Mouse (Mus musculus) liver, postnatal 0 days (tissue): ENCODE results near the gene Amot.

Source experiments
- CTCF ChIP-seq: sonication (generic); IDR thresholded peaks from 2 replicates; pipeline ENCODE4 v1.5.1; 2016; ENCODE audit warnings: antibody characterized with exemption, low read depth
- EP300 ChIP-seq: IDR thresholded peaks from 2 replicates; pipeline ENCODE4 v1.6.1; 2016; ENCODE audit warnings: antibody characterized with exemption, low read depth, mild to moderate bottlenecking

DNA sequence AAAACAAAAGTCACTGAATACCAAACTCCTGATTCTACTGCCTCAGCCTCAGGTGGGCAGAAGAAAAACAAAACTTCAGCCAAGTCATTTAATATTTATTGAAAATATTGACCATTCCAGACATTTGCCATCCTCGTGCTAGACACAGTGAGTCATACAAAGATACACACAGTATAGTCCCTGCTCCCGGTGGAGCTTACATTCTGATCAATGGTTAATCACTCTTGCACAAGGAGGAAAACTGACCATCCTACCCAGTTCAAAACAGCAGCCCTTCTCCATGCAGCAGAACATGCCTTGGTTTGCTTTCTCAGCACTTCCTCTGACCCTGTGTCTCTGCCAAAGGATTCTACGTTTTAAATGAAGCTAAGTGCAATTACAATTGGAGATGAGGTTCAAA is 14.6 kb downstream of the Amot start:
- TF ChIP-seq CTCF (no peak), EP300 (no peak)
